Mouse (Mus musculus): ENCODE data around the gene Mfsd13b. TPM values are rescaled to one million over a fixed set of nuclear protein-coding genes. Genes with fewer than 3 reads are reported as not detected.

Gene Mfsd13b
- polyA plus RNA-seq, 1 experiment from 2014 or later: 0.20 TPM

GRCm38 (mm10) chr7:120999021-120999530, 16.8 kb downstream of the Mfsd13b start:
- 81% methylated on average over 2 of the region's 2 CpGs for WGBS
- no peaks in the 10 kb centered on the region for H3K36me3 ChIP-seq
- no peak overlapping the region for H3K9ac ChIP-seq
- no peaks in the 10 kb centered on the region for H3K27me3 ChIP-seq (replicated peaks)
- H3K4me3 ChIP-seq: no peak overlapping the region
- no peak for ATAC-seq (ENCODE audit: low FRiP score, low read depth)
- no peaks in the 10 kb centered on the region for H3K4me1 ChIP-seq
- H3K27ac ChIP-seq: no peak overlapping the region
- H3K4me2 ChIP-seq (replicated peaks): no peak overlapping the region
- no peaks in the 10 kb centered on the region for H3K9me3 ChIP-seq

GRCm38 (mm10) chr7:121000065-121000822, 17.9 kb downstream of the Mfsd13b start:
- no peak for ATAC-seq (ENCODE audit: low FRiP score, low read depth)
- Histone ChIP-seq H3K27me3 (replicated peaks) (no peaks in the 10 kb centered on the region), H3K4me2 (replicated peaks) (no peak overlapping the region), H3K27ac (no peak overlapping the region), H3K9ac (no peak overlapping the region), H3K36me3 (no peaks in the 10 kb centered on the region), H3K9me3 (no peaks in the 10 kb centered on the region), H3K4me1 (no peaks in the 10 kb centered on the region), H3K4me3 (no peak overlapping the region)
- WGBS: 76% methylated on average over 3 of the region's 3 CpGs

- Histone ChIP-seq H3K4me1 (no peaks in the 10 kb centered on the region), H3K27me3 (replicated peaks) (no peaks in the 10 kb centered on the region), H3K27ac (no peak overlapping the region), H3K36me3 (no peaks in the 10 kb centered on the region), H3K9me3 (no peaks in the 10 kb centered on the region), H3K4me3 (no peak overlapping the region), H3K9ac (no peak overlapping the region), H3K4me2 (replicated peaks) (no peak overlapping the region)
- ATAC-seq (ENCODE audit: low FRiP score, low read depth): no peak
- WGBS: 83% methylated on average over 3 of the region's 3 CpGs
These were observed 19.6 kb downstream of the Mfsd13b start for GRCm38 (mm10) chr7:121001879-121002278.

- no peak overlapping the region for H3K27ac ChIP-seq
- no peak for ATAC-seq (ENCODE audit: low FRiP score, low read depth)
- H3K4me1 ChIP-seq: no peaks in the 10 kb centered on the region
- WGBS: 93% methylated on average over 5 of the region's 5 CpGs
- H3K9ac ChIP-seq: no peak overlapping the region
- no peaks in the 10 kb centered on the region for H3K27me3 ChIP-seq (replicated peaks)
- H3K36me3 ChIP-seq: no peaks in the 10 kb centered on the region
- no peak overlapping the region for H3K4me2 ChIP-seq (replicated peaks)
- no peak overlapping the region for H3K4me3 ChIP-seq
- no peaks in the 10 kb centered on the region for H3K9me3 ChIP-seq
These were observed 20.2 kb downstream of the Mfsd13b start for GRCm38 (mm10) chr7:121002407-121002928.

GRCm38 (mm10) chr7:121003793-121004418, 21.6 kb downstream of the Mfsd13b start:
- no peaks in the 10 kb centered on the region for H3K36me3 ChIP-seq
- no peak overlapping the region for H3K9ac ChIP-seq
- no peak overlapping the region for H3K4me2 ChIP-seq (replicated peaks)
- no peaks in the 10 kb centered on the region for H3K9me3 ChIP-seq
- no peak overlapping the region for H3K27ac ChIP-seq
- H3K4me1 ChIP-seq: no peaks in the 10 kb centered on the region
- H3K27me3 ChIP-seq (replicated peaks): no peaks in the 10 kb centered on the region
- ATAC-seq (ENCODE audit: low FRiP score, low read depth): no peak
- 72% methylated on average over 4 of the region's 4 CpGs for WGBS
- no peak overlapping the region for H3K4me3 ChIP-seq

GRCm38 (mm10) chr7:121011794-121012689, 29.7 kb downstream of the Mfsd13b start:
- WGBS: 68% methylated on average over 10 of the region's 10 CpGs
- Histone ChIP-seq H3K9ac (no peak overlapping the region), H3K27me3 (replicated peaks) (no peaks in the 10 kb centered on the region), H3K4me3 (no peak overlapping the region), H3K9me3 (no peaks in the 10 kb centered on the region), H3K27ac (no peak overlapping the region), H3K4me2 (replicated peaks) (no peak overlapping the region), H3K4me1 (no peaks in the 10 kb centered on the region), H3K36me3 (no peaks in the 10 kb centered on the region)
- no peak for ATAC-seq (ENCODE audit: low FRiP score, low read depth)

- Histone ChIP-seq H3K4me1 (no peaks in the 10 kb centered on the region), H3K27ac (no peak overlapping the region), H3K4me2 (replicated peaks) (no peak overlapping the region), H3K9me3 (no peaks in the 10 kb centered on the region), H3K9ac (no peak overlapping the region), H3K36me3 (no peaks in the 10 kb centered on the region), H3K4me3 (no peak overlapping the region), H3K27me3 (replicated peaks) (no peaks in the 10 kb centered on the region)
- WGBS: 90% methylated on average over 10 of the region's 10 CpGs
- no peak for ATAC-seq (ENCODE audit: low FRiP score, low read depth)
These were observed 32.2 kb downstream of the Mfsd13b start for GRCm38 (mm10) chr7:121014486-121014885.

GRCm38 (mm10) chr7:121018778-121019177, 36.5 kb downstream of the Mfsd13b start:
- Histone ChIP-seq H3K27ac (no peak overlapping the region), H3K9ac (no peak overlapping the region), H3K4me3 (no peak overlapping the region), H3K4me1 (no peaks in the 10 kb centered on the region), H3K4me2 (replicated peaks) (no peak overlapping the region), H3K9me3 (no peaks in the 10 kb centered on the region), H3K36me3 (no peaks in the 10 kb centered on the region), H3K27me3 (replicated peaks) (no peaks in the 10 kb centered on the region)
- 90% methylated on average over 3 of the region's 3 CpGs for WGBS
- no peak for ATAC-seq (ENCODE audit: low FRiP score, low read depth)

GRCm38 (mm10) chr7:121020277-121020676, 38.0 kb downstream of the Mfsd13b start:
- Histone ChIP-seq H3K27ac (no peak overlapping the region), H3K4me2 (replicated peaks) (no peak overlapping the region), H3K36me3 (no peaks in the 10 kb centered on the region), H3K27me3 (replicated peaks) (no peaks in the 10 kb centered on the region), H3K9me3 (no peaks in the 10 kb centered on the region), H3K4me3 (no peak overlapping the region), H3K9ac (no peak overlapping the region), H3K4me1 (no peaks in the 10 kb centered on the region)
- WGBS: 43% methylated on average over 8 of the region's 8 CpGs
- ATAC-seq (ENCODE audit: low FRiP score, low read depth): no peak

GRCm38 (mm10) chr7:121025221-121026008, 43.1 kb downstream of the Mfsd13b start:
- H3K4me2 ChIP-seq (replicated peaks): no peak overlapping the region
- no peaks in the 10 kb centered on the region for H3K27me3 ChIP-seq (replicated peaks)
- no peaks in the 10 kb centered on the region for H3K36me3 ChIP-seq
- 80% methylated on average over 6 of the region's 6 CpGs for WGBS
- ATAC-seq (ENCODE audit: low FRiP score, low read depth): no peak
- no peak overlapping the region for H3K27ac ChIP-seq
- H3K9ac ChIP-seq: no peak overlapping the region
- H3K4me3 ChIP-seq: no peak overlapping the region
- H3K9me3 ChIP-seq: no peaks in the 10 kb centered on the region
- no peaks in the 10 kb centered on the region for H3K4me1 ChIP-seq

GRCm38 (mm10) chr7:121026300-121026699, 44.0 kb downstream of the Mfsd13b start:
- H3K4me3 ChIP-seq: no peak overlapping the region
- H3K27ac ChIP-seq: no peak overlapping the region
- H3K36me3 ChIP-seq: no peaks in the 10 kb centered on the region
- no peaks in the 10 kb centered on the region for H3K4me1 ChIP-seq
- no peak overlapping the region for H3K9ac ChIP-seq
- H3K9me3 ChIP-seq: no peaks in the 10 kb centered on the region
- H3K27me3 ChIP-seq (replicated peaks): no peaks in the 10 kb centered on the region
- WGBS: 61% methylated on average over 3 of the region's 3 CpGs
- no peak overlapping the region for H3K4me2 ChIP-seq (replicated peaks)
- no peak for ATAC-seq (ENCODE audit: low FRiP score, low read depth)
